Mouse (Mus musculus) megakaryocyte, adult 5-6 weeks (primary cell): ENCODE results near the gene Gpr137. TPM values are rescaled to one million over a fixed set of nuclear protein-coding genes. Genes with fewer than 3 reads are reported as not detected.
A peak's percentile ranks its signal among the peaks of the same experiment; 100 is the strongest.

ENCODE experiments used
- ATAC-seq: 2 replicates; pipeline ENCODE4 v1.8.0; 2016; ENCODE audit warnings: mild to moderate bottlenecking, inconsistent platforms; ENCODE audit not compliant: poor library complexity, severe bottlenecking
- total RNA-seq, 2 experiments: library from RNA; stranded (forward) in 1 of 2; stranded (reverse) in 1 of 2; fragments of 153-499, 151-499 nt in 1 of 2; fragments of 221-1000, 200-1000 nt in 1 of 2; gene quantifications; 2 replicates each; pipeline versions ENCODE4 v1.2.3 to v1.2.4; 2015 to 2017

The Gpr137 gene
- total RNA-seq, 2 experiments from 2014 or later: 10.2 to 18.4 TPM

DNA sequence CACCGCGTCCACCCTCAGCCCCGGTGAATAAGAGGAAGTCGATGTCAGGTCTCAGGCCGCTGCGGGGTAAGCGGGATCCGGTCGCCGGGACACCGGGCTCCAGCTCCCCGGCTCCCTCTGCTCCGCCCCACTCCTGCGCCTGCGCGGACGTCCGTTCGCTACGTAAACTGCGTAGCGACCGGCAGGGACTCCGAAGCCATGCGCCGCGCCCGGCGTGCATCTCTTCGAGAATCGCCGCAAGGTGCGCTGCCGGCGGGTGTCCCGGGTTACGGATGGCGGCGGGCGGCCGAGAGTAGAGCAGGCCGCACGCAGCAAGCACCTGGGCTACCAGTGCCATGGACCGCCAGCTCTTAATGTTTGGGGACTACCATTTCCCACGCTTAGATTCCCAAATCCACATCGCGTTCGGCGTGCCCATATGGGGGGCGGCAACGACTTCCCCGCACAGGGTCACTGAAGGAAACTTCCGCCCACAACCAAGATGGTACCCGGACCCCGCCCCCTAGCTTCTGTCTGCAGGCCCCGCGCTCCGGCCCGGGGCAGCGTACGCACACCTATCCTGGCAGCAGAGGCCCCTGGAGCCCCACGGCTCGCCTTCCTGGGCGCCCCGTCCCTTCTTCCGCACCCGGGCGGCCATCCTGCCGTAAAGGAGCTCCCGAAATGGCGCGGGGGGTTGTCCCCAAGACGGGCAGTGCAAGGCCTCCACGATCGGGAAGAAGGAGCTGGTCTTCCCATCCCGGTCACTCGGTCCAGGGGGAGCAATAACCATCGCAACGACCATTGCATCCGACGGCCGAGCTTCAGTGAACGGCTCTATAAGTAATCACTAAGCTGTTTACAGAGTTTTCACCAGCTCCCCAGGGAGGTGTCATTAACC lies 670 bp downstream of the Gpr137 start, which contains the start of gene Bad:
Bad (plus strand) TSS at position 490 of the 877 bp plus-strand sequence.
- peak; percentile 86 for ATAC-seq

DNA sequence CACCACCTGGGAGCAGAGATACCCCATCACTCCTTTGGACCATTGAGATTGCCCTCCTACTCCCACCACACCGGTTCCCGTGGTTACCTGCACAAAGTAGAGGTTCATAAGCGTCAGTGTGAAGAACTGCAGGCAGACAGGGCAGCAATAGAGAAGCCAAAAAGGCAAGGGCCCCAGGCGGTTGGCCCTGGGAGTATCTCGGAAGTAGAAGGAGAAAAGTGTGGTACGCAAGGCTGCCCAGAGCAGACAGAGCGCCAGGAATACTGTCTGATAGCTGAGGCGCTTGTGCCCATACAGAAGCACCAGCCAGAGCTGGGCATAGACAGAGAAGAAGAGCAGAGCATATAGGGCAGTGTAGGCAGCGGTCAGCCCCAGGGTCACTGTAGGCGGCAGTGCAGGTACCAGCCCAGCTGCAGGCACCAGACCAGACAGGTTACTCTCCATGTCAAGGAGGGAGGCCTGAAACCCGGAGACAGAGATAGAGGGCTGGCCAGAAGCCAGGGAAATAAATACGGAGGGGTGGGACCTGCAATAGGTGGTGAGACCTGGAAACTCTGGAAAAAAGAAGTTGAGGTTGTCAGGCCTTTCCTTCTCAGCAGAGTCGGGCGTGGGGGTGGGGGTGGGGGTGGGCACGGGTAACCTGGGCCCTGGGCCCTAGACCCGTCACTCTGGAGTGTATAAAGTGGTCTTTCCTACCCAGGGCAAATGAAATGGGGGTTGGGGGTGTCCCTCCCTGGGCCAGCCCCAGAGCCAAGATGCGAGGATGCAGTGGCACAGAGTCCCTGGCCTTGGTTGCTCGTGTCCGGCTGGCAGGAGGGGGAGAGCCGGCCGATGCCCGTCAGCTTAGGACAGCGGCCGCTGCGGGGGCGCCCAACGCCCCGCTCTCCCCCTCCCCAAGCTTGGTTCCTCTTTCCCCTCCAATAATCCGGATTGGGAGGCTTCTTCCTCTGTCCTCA lies 1.6 kb downstream of the Gpr137 start:
- ATAC-seq: no peak

DNA sequence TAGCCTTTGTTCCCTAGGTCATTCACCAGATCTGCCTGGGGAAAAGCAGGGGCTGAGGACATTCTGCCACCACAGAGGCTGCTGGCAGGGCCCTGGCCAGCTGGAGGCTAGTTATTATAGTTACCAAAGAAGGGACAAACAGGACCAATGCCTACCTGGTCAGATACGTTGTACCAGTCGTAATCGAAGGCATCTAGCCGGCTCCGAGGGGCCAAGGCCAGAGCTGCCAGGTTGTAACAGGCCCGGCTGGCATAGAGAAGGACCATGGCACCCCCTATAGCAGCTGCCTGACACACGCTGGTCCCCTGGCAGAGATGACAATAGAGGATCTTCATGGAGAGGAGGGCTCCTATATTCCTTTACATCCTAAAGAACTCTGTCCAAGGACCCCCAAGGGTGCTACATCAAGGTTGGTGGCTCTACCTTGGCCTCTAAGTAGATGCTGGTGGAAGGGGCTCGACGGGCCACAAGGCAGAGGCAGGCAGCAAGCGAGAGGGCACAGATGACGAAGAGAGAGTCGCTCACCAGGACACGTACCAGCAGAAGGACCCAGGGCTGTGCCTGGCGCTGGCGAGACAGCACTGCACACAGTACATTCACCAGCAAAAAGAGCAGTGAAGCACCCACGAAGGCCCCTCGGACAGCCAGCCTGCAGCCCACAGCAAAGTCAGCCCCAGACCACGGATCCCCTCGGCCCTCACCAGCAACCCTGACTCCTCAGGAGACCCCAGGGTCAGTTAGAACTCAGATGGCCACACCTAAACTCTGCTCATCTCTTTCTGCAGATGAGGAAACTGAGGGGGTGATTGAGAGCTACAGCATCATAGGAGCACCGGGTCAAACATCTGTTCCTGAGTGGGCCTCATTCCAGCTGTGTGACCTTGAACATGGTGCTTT lies 2.9 kb downstream of the Gpr137 start:
- no peak for ATAC-seq

DNA sequence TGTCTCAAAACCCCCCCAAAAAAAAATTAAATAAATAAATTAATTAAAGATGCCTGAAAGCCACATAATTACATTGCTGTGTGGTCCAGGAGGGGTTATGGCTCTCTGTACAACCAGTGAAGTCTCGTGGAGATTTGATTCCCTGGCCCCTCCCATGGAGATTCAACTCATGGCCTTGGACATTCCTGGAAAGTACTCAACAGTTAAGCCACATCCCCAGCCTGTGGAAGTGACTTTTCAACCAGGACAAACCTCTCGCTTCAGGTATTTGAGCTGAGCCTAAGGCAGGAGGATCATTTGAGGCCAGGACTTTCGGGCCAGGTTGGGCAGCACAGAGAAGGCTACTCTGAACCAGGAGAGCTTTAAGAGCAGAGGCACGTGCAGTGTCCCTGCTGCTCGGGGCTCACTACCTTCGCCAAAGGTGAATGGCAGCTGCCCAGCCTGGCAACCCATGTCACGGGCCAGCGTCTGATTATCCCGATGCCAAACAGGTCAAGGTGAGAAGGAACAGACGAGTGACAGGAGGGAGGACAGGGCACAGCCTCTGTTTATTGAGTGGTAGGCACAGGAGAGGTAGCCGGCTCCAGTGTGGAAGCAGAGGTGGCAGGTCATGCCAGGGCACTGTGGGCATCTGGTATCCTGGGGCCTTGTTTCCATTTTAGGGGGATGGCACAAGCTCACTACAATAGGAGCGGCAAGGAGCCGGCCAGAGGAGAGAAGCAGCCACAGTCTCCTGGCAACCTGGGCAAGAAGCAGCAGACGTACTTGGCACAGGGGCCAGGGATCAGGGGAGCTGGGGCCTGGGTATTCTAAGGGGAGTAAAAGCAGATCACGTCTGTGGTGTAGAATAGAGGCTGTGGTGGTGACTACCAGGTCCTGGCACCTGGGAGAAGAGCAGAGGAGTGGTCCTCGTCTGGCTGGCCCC lies 4.5 kb downstream of the Gpr137 start:
- no peak for ATAC-seq

DNA sequence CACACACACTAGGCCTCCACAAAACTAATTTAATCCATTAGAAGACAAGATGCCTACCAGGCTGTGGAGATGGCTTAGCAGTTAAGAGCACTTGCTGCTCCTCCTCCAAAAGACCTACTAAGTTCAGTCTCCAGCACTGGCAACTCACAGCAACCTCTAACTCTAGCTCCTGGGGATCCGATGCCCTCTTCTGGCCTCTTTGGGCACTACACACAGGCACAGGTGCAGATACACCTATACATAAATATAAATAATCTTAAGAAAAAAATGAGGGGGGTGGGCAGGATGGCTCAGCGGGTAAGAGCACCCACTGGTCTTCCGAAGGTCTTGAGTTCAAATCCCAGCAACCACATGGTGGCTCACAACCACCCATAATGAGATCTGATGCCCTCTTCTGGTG lies 6.0 kb downstream of the Gpr137 start:
- peak; percentile 43; the same call in 1 of the 2 replicates for ATAC-seq

DNA sequence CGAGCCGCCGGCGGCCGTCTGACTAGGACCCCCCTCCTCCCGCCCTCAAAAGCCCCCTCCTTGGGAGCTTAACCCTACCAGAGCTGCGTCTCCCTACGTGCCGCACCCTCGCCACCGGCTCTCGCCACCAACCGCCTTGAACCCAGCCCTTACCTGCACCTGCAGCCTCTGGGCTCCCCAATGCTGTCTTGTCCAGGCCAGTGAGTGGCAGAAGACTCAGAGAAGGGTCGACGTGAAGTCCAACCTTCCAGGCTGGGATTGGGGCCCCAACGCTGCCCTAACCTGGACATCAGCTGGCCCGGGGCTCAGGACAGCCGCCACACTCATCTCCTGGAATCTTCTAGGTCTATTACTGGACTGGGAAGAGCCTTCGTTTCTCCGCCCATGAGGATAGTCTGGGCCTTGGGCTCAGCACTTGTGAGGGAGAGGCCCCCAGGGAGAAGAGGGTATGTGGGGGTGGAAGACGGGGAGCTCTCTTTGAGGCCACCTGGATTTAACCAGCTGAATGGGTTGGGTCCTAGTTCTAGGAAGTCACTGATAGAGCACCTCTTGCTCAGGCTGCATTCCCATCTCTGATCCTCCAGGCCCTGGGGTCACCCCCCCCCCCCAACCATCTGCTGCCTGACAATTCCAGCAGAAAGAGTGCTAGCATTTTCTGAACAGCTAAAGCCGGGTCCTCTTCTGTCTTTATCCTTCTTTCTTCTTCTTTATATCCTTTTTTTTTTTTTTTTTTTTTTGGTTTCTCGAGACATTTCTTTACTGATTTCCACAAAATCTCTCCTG lies 7.9 kb downstream of the Gpr137 start, which contains the start of gene Kcnk4:
Kcnk4 (minus strand) TSS at position 321 of the 783 bp plus-strand sequence.
- no peak for ATAC-seq

DNA sequence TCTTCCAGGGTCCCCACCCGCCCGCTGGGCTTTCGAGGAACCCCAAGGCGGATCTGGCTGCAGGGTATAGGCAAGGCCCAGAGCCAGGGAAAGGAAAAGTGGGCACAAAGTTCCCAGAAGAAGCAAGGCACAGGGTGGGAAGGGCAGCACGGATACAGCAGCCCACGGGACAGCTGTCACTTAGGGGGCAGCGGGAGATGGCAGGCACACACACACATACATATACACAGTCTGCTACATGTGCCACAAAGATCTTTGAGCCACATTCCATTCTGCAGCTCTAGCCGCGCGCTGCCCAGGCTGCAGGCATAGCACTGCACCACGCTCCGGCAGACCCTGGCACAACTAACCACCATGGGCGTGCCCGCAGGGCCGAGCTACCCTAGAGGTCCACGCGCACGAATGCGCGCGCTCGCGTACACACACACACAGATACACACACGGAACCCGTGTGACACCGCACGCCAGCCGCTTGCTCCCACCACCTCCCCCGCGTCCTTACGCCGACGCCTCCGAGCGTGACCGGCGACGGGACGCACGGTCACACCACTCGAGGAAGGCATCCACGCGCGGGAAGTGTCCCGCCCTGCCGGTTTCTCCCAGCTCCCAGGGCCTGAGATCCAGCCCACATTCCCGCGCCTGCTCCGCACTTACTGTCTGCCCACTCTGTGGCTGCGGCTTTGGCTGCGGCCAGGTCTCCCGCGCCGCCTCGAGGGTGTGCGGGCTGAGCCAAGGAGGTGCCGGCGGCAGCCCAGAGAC lies 8.7 kb downstream of the Gpr137 start:
- ATAC-seq: peak; percentile 27; the same call in 1 of the 2 replicates

GRCm38 (mm10) chr19:6933102-6933435 lies 9.2 kb downstream of the Gpr137 start:
- ATAC-seq: no peak

- ATAC-seq: no peak
Measured at GRCm38 (mm10) chr19:6932018-6932417, 10.3 kb downstream of the Gpr137 start.

DNA sequence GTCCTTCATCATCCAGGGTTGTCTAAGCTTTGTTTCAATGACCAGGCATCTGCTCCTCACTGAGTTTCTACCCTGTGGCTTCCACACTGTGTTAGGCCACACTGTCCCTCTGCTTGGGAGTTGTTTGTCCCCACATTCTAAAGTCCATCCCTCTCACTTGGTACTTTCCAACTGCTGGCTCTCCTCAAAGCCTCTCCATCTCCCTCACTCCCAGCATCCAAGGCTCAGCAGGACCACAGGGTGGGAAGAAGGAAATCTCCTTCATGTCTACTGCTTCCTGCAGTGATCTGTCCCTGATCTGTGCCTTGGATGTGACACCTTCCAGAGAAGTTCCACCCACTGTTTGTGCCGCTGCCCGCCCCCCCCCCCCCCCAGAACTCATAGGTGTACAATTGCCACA lies 11.3 kb downstream of the Gpr137 start:
- no peak for ATAC-seq

GRCm38 (mm10) chr19:6928080-6928479 lies 14.2 kb downstream of the Gpr137 start:
- ATAC-seq: no peak

DNA sequence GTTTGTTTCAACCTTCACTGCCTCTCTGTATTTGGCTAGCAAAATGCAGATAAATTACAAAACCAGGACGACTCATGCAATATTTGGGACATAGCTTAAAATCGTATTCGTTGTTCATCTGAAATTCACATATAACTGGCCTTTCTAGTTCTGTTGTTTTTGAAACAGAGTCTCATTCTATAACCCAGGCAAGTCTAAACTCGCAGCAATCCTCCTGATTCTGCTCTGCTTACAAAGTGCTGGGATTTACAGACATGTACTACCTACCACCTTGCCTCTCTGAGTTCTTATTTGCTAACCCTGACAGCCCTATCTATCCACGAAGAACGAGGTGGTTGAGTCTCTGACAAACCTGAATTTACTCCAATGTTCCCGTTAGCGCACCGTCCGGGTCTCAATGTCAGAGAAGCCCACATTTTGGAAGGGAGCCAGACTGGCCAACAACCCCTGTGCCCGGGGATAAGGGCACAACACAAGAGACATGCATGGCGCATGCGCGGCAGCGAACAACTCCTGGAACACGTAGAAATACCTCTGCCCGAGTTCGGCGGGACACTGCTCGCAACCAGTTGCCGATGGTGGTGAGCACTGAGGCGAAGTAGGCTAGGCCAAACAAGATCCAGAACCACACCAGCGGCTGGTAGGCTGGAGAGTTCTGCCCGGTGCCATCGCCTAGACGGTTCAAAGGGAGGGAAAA lies 15.6 kb downstream of the Gpr137 start:
- no peak for ATAC-seq

- ATAC-seq: no peak
Measured at GRCm38 (mm10) chr19:6925611-6926329, 16.5 kb downstream of the Gpr137 start.

DNA sequence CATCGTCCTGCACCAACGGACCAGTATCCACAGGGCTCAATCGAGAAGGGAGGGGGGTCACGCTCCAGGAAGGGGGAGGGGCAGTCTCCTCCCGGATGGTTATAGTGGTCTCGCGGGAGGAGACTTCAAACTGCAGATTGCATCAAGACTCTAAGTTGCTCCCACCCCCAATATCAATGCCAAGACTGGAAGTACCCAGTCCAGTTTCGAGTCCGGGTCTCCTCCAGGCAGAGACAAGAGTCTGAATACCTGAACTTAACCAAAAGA lies 17.0 kb downstream of the Gpr137 start, which contains the start of gene Catsperz:
Catsperz (minus strand) TSS at position 74 of the 267 bp plus-strand sequence.
- no peak for ATAC-seq

GRCm38 (mm10) chr19:6924461-6925306 lies 17.6 kb downstream of the Gpr137 start:
- ATAC-seq: 0 out of 2 replicates have a peak, but pooled peaks have one; percentile 20
